Mouse (Mus musculus): Measurements from ENCODE around the gene Pgk1.

Pgk1 gene

GRCm38 (mm10) chrX:106219171-106220032, 32.5 kb downstream of the Pgk1 start:
- peak; percentile 58 for DNase-seq (ENCODE audit: low read depth, low spot score)

GRCm38 (mm10) chrX:106221058-106221457, 34.2 kb downstream of the Pgk1 start, which contains the start of gene Taf9b:
Gene Taf9b, minus strand, starts transcription at chrX:106221158.
- DNase-seq (ENCODE audit: low read depth, low spot score): no peak
